Comparison of ENCODE assay signal across 8 mouse cellular contexts in genomic region chr6:86527766-86528450, GRCm38 (mm10). TPM values are rescaled to one million over a fixed set of nuclear protein-coding genes. Genes with fewer than 3 reads are reported as not detected.
DNase-seq lines count a peak whose midpoint lies in the region; ATAC-seq and TF ChIP-seq lines count a peak whose summit lies in the region.

No protein-coding gene starts in this region.

- H3K79me2 ChIP-seq in myocyte (ENCODE audit: control insufficient read depth, insufficient read depth): peaks cover 40% of the 10 kb centered on the region

- no peak overlapping the region for H3K9ac ChIP-seq in heart, embryonic 12.5 days
- peak overlapping the region; percentile 98 for H3K9ac ChIP-seq in hindbrain, embryonic 15.5 days

- no peak for TF ChIP-seq POLR2A in myocyte (IDR thresholded peaks at IDR 0.05; ENCODE audit: insufficient read length, low read depth)

- WGBS in heart, embryonic 12.5 days: 78% methylated on average over 1 of the region's 4 CpGs
- WGBS in hindbrain, embryonic 15.5 days: 81% methylated on average over 2 of the region's 4 CpGs

- peaks cover 8% of the 10 kb centered on the region for H3K4me1 ChIP-seq in heart, embryonic 12.5 days (replicated peaks)
- peaks cover 7% of the 10 kb centered on the region for H3K4me1 ChIP-seq in brown adipose tissue, adult 24 weeks (ENCODE audit: control insufficient read depth, insufficient read depth, insufficient read length, low read length)
- H3K4me1 ChIP-seq in hindbrain, embryonic 15.5 days (replicated peaks): peaks cover 23% of the 10 kb centered on the region

- intact Hi-C loops in heart, postnatal 36 days (cut with DNase I): loop anchor here (1.0 kb wide), 2 partner anchors 57 to 90 kb away; partner anchors contain the start of gene C87436

- H3K36me3 ChIP-seq in heart, embryonic 12.5 days: peaks cover 28% of the 10 kb centered on the region
- peaks cover 21% of the 10 kb centered on the region for H3K36me3 ChIP-seq in hindbrain, embryonic 15.5 days
- peaks cover 27% of the 10 kb centered on the region for H3K36me3 ChIP-seq in myocyte (ENCODE audit: control insufficient read depth, insufficient read depth)

- no peak for DNase-seq in heart, postnatal 36 days
- no peak for DNase-seq in right cerebral cortex, postnatal 25 days
- no peak for DNase-seq in adrenal gland, postnatal 36 days

- H3K27me3 ChIP-seq in heart, embryonic 12.5 days (replicated peaks): no peaks in the 10 kb centered on the region
- H3K27me3 ChIP-seq in hindbrain, embryonic 15.5 days: no peaks in the 10 kb centered on the region
- no peaks in the 10 kb centered on the region for H3K27me3 ChIP-seq in myocyte (ENCODE audit: control insufficient read depth, insufficient read depth, insufficient read length)

- H3K4me3 ChIP-seq in heart, embryonic 12.5 days: peak overlapping the region; percentile 98; the same call in 1 of the 2 replicates
- peak overlapping the region; percentile 88; the same call in 1 of the 2 replicates for H3K4me3 ChIP-seq in brown adipose tissue, adult 24 weeks (ENCODE audit: insufficient read depth, low read depth, low read length)
- peak overlapping the region; percentile 93 for H3K4me3 ChIP-seq in hindbrain, embryonic 15.5 days
- peak overlapping the region; percentile 100 for H3K4me3 ChIP-seq in myocyte

- no peaks in the 10 kb centered on the region for H3K9me3 ChIP-seq in heart, embryonic 12.5 days (replicated peaks)
- no peaks in the 10 kb centered on the region for H3K9me3 ChIP-seq in hindbrain, embryonic 15.5 days

- H3K4me2 ChIP-seq in heart, embryonic 12.5 days: peak overlapping the region; percentile 83
- H3K4me2 ChIP-seq in hindbrain, embryonic 15.5 days: peak overlapping the region; percentile 67
- peak overlapping the region; percentile 97 for H3K4me2 ChIP-seq in myocyte (ENCODE audit: low read depth)

- peak overlapping the region; percentile 100 for H3K27ac ChIP-seq in heart, embryonic 12.5 days (ENCODE audit: poor library complexity, severe bottlenecking)
- peak overlapping the region; percentile 100 for H3K27ac ChIP-seq in brown adipose tissue, adult 24 weeks (replicated peaks; ENCODE audit: low read depth, low read length)
- peak overlapping the region; percentile 100 for H3K27ac ChIP-seq in hindbrain, embryonic 15.5 days (replicated peaks)

- ATAC-seq in heart, embryonic 12.5 days (ENCODE audit: insufficient number of reproducible peaks, low FRiP score): no peak
- ATAC-seq in hindbrain, embryonic 15.5 days (ENCODE audit: low FRiP score, low read depth): no peak
- no peak for ATAC-seq in megakaryocyte progenitor cell, adult 5-6 weeks (replicated peaks; ENCODE audit: poor library complexity)

- H3ac ChIP-seq in myocyte (ENCODE audit: control insufficient read depth, insufficient read length): no peak overlapping the region

TF ChIP-seq in myocyte, 11 proteins besides CTCF, POLR2A, EP300 and RAD21:
- TF ChIP-seq E2F4 (IDR thresholded peaks at IDR 0.05; ENCODE audit: insufficient read depth) (no peak), USF1 (IDR thresholded peaks at IDR 0.05; ENCODE audit: low read depth) (no peak), REST (IDR thresholded peaks at IDR 0.05; ENCODE audit: insufficient read depth, insufficient read length) (no peak), TCF3 (IDR thresholded peaks at IDR 0.05; ENCODE audit: insufficient read length, low read depth) (no peak), POLR2AphosphoS2 (IDR thresholded peaks at IDR 0.05; ENCODE audit: insufficient read length, low read depth) (no peak), SRF (IDR thresholded peaks at IDR 0.05; ENCODE audit: control insufficient read depth, insufficient read length, low read depth) (no peak)

RNA-seq across cellular contexts. Expression of gene Pcbp1, which starts 1.8 kb away (rescaled TPM):
- 415 and 416 TPM in 2 replicates for polyA plus RNA-seq in heart, embryonic 12.5 days (2016; fragmentation: Nextera tagmentation; extraction: Ambion mirVana)
- 100 to 1,000 TPM; 147 to 159 TPM for total RNA-seq in heart, postnatal 36 days (2021)
- 107 and 116 TPM in 2 replicates for polyA plus RNA-seq in brown adipose tissue, adult 24 weeks (2012; ENCODE audit: insufficient read depth, insufficient read length, missing spikeins)
- polyA plus RNA-seq in hindbrain, embryonic 15.5 days (2015; fragmentation: Nextera tagmentation; extraction: Ambion mirVana): 341 and 351 TPM in 2 replicates
- 306 TPM for polyA plus RNA-seq in myocyte (2012; fragmentation: generic; extraction: Trizol)
- total RNA-seq in adrenal gland, postnatal 36 days (2021): 100 to 1,000 TPM; 316 to 364 TPM
- 333 and 352 TPM in 2 replicates for total RNA-seq in megakaryocyte progenitor cell, adult 5-6 weeks (2015)
- 107 and 114 TPM in 2 replicates for total RNA-seq in megakaryocyte progenitor cell, adult 5-6 weeks (2017)
